Mouse (Mus musculus) kidney, adult 2 months (tissue): ENCODE results near the gene Tbcb. TPM values are rescaled to one million over a fixed set of nuclear protein-coding genes. Genes with fewer than 3 reads are reported as not detected.
"Not testable (repeated sequence)": the region's sequence is repeated elsewhere in the genome, so short reads cannot be mapped to it uniquely, and the experiment has no call there.

ENCODE experiments used
- DNase-seq: peaks from one replicate; pipeline ENCODE4 v3.0.0; 2021
- H3K27ac ChIP-seq: fragments of 200-500 bp; 2 replicates; pipeline ENCODE4 v1.5.1; 2012; ENCODE audit warnings: low read depth, low read length, control low read depth, inconsistent platforms; ENCODE audit not compliant: insufficient read depth
- H3K27me3 ChIP-seq: fragments of 200-500 bp; replicated peaks from 2 replicates; pipeline ENCODE4 v1.6.1; 2012; ENCODE audit warnings: mild to moderate bottlenecking, moderate library complexity, low read length, inconsistent platforms; ENCODE audit not compliant: control insufficient read depth, insufficient read depth
- H3K36me3 ChIP-seq: fragments of 200-500 bp; 2 replicates; pipeline ENCODE4 v1.6.1; 2012; ENCODE audit warnings: mild to moderate bottlenecking, moderate library complexity, low read length, inconsistent platforms; ENCODE audit not compliant: control insufficient read depth, insufficient read depth
- H3K4me1 ChIP-seq: fragments of 200-500 bp; 2 replicates; pipeline ENCODE4 v1.6.1; 2011; ENCODE audit warnings: low read length; ENCODE audit not compliant: control insufficient read depth, insufficient read depth
- H3K4me3 ChIP-seq: fragments of 200-500 bp; 2 replicates; pipeline ENCODE4 v1.5.1; 2011; ENCODE audit warnings: mild to moderate bottlenecking, low read depth, low read length, control low read depth; ENCODE audit not compliant: insufficient read depth
- CTCF ChIP-seq: fragments of 200-500 bp; conservative IDR thresholded peaks from 2 replicates; pipeline ENCODE4 v1.5.1; 2011; ENCODE audit warnings: low read depth, mild to moderate bottlenecking, control low read depth, low read length, moderate library complexity, mixed read lengths; ENCODE audit not compliant: insufficient read depth, insufficient read length
- POLR2A ChIP-seq: fragments of 200-500 bp; IDR thresholded peaks from one replicate; pipeline ENCODE4 v1.6.1; 2011; ENCODE audit warnings: low read depth, low read length, control low read depth
- WGBS: fragments of 180-500 bp; shearing (Covaris S2); methylation state at CpG from one replicate; pipeline ENCODE4 v1.1.7; 2018; 5-methylcytosine and 5-hydroxymethylcytosine counted together
- polyA plus RNA-seq: library from polyadenylated mRNA; depleted of rRNA; stranded (reverse); fragments of >200 nt; gene quantifications from 2 replicates; pipeline ENCODE4 v1.2.3, GENCODE M21; 2012

The Tbcb gene
- polyA plus RNA-seq, 1 experiment: 72.2 TPM

- Histone ChIP-seq H3K4me3 (no peak overlapping the region), H3K4me1 (peaks cover 2% of the 10 kb centered on the region; the same call in 1 of the 2 replicates), H3K27me3 (no peaks in the 10 kb centered on the region), H3K36me3 (no peaks in the 10 kb centered on the region; the same call in 1 of the 2 replicates), H3K27ac (no peak overlapping the region)
- TF ChIP-seq CTCF (no peak), POLR2A (no peak)
- DNase-seq: no peak
- WGBS: 61% methylated on average over 9 of the region's 9 CpGs
These were observed 39.1 kb downstream of the Tbcb start for GRCm38 (mm10) chr7:30193013-30193412.

DNA sequence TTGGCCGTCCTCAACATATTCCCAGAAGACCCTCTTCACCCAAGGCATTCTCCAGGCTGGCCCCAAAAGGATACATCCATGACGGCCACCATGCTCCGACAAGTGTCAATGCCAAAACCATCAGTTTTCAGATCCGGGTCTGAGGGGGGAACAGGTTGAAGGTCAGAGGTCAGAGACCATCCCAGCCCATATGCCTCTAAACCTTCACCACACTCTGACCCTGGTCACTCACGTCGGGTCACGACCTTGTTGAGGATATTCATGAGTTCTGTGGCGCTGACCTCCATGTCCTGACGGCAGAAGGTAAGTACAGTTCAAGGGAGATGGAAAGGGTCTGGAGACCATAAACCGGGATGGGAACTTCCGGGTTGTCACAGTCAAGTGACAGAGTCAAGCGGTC, 40.0 kb downstream of the Tbcb start:
- no peak overlapping the region for H3K27ac ChIP-seq
- H3K4me3 ChIP-seq: no peak overlapping the region
- no peaks in the 10 kb centered on the region; the same call in 1 of the 2 replicates for H3K36me3 ChIP-seq
- peaks cover 2% of the 10 kb centered on the region; the same call in 1 of the 2 replicates for H3K4me1 ChIP-seq
- WGBS: 80% methylated on average over 12 of the region's 12 CpGs
- DNase-seq: no peak
- H3K27me3 ChIP-seq: no peaks in the 10 kb centered on the region
- TF ChIP-seq POLR2A: no peak
- TF ChIP-seq CTCF: no peak

- TF ChIP-seq CTCF (no peak), POLR2A (no peak)
- DNase-seq: no peak
- Histone ChIP-seq H3K36me3 (no peaks in the 10 kb centered on the region; the same call in 1 of the 2 replicates), H3K27me3 (no peaks in the 10 kb centered on the region), H3K27ac (no peak overlapping the region), H3K4me3 (no peak overlapping the region), H3K4me1 (peaks cover 7% of the 10 kb centered on the region; the same call in 1 of the 2 replicates)
- WGBS: 62% methylated on average over 4 of the region's 4 CpGs
These were observed 43.0 kb downstream of the Tbcb start for GRCm38 (mm10) chr7:30189116-30189491.

- 66% methylated on average over 12 of the region's 12 CpGs for WGBS
- no peak for DNase-seq
- H3K27me3 ChIP-seq: no peaks in the 10 kb centered on the region
- H3K36me3 ChIP-seq: no peaks in the 10 kb centered on the region; the same call in 1 of the 2 replicates
- no peak overlapping the region for H3K4me3 ChIP-seq
- H3K4me1 ChIP-seq: peaks cover 7% of the 10 kb centered on the region; the same call in 1 of the 2 replicates
- no peak overlapping the region for H3K27ac ChIP-seq
- TF ChIP-seq CTCF: no peak
These were observed 43.5 kb downstream of the Tbcb start for GRCm38 (mm10) chr7:30188344-30189115.

DNA sequence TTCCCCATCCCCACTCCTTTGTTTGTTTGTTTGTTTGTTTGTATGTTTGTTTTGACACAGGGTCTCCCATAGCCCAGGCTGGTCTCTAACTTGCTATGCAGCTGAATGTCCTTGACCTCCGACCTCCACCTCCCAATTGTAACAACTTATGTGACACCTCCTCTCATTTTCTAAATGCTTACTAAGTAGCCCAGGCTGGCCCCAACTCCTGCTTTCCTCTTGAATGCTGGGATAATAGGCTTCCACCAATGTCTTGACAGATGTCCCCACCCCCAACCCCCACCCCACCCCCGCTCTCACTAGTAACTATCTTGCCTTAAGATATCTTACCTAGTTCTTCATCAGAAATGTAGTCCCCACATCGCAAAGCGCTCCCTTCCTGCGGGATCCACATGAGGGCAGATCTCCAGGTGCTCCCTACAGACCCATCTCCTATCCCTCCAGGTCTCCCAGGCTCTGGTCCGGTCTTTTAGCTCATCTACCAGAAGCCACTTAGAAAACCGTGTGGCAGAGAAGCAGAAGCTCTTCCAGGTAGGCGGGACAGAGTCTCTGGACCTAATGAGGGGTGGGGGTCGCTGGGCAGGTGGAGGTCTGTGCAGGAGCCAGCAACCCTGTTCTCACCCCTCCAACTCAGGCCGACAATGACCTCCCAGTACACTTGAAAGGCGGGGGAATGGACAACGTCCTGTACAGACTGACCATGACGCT, 47.3 kb downstream of the Tbcb start:
- H3K27ac ChIP-seq: peak overlapping the region; percentile 58; the same call in 1 of the 2 replicates
- no peaks in the 10 kb centered on the region; the same call in 1 of the 2 replicates for H3K36me3 ChIP-seq
- no peaks in the 10 kb centered on the region for H3K27me3 ChIP-seq
- 76% methylated on average over 13 of the region's 13 CpGs for WGBS
- no peak for DNase-seq
- H3K4me3 ChIP-seq: no peak overlapping the region
- peaks cover 5% of the 10 kb centered on the region; the same call in 1 of the 2 replicates for H3K4me1 ChIP-seq
- TF ChIP-seq POLR2A: no peak
- no peak for TF ChIP-seq CTCF

- Histone ChIP-seq H3K27ac (peak within 1 kb of the TSS; percentile 58), H3K4me3 (peak within 1 kb of the TSS; percentile 53), H3K36me3 (no peaks in the 10 kb centered on the region; the same call in 1 of the 2 replicates), H3K27me3 (no peaks in the 10 kb centered on the region), H3K4me1 (peaks cover 5% of the 10 kb centered on the region; the same call in 1 of the 2 replicates)
- TF ChIP-seq CTCF (no peak), POLR2A (peak; percentile 17)
- WGBS: under 1% methylated on average over 11 of the region's 11 CpGs
- peak; percentile 96 for DNase-seq
These were observed 48.2 kb downstream of the Tbcb start, which contains the start of gene Cox7a1 for GRCm38 (mm10) chr7:30183879-30184289. Gene Cox7a1 (plus strand): TSS chr7:30184144.

DNA sequence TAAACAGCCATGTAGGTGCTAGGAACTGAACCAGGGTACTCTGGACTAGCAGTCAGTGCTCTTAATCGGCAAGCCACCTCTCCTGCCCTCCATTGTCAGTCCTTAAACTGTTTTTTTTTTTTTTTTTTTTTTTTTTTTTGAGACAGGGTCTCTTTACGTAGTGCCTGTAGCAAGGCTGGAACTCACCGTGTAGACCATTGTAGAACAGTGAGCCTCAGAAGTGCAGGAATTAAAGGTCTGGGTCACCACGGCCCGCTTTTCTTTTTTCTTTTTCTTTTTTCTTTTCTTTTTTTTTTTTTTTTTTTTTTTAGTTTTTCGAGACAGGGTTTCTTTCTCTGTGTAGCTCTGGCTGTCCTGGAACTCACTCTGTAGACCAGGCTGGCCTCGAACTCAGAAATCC, 48.9 kb downstream of the Tbcb start:
- not testable (repeated sequence) for H3K36me3 ChIP-seq, DNase-seq, H3K4me1 ChIP-seq, H3K27me3 ChIP-seq, H3K4me3 ChIP-seq, H3K27ac ChIP-seq
- WGBS: 86% methylated on average over 6 of the region's 7 CpGs

- H3K4me3 ChIP-seq, H3K36me3 ChIP-seq, H3K27me3 ChIP-seq, DNase-seq, H3K27ac ChIP-seq, H3K4me1 ChIP-seq: not testable (repeated sequence)
- WGBS: 92% methylated on average over 10 of the region's 10 CpGs
These were observed 50.1 kb downstream of the Tbcb start for GRCm38 (mm10) chr7:30181929-30182328.
